Mouse (Mus musculus) leukemia stem cell, adult 10-12 weeks (primary cell): ENCODE results near the gene Map4k2. TPM values are rescaled to one million over a fixed set of nuclear protein-coding genes. Genes with fewer than 3 reads are reported as not detected.

ENCODE experiments used
- polyA plus RNA-seq: library from polyadenylated mRNA; stranded (reverse); fragments of >175 nt; gene quantifications from 2 replicates; pipeline ENCODE4 v1.2.3, GENCODE M21; 2012; ENCODE audit warnings: low replicate concordance

The Map4k2 gene
- 79.8 and 117 TPM in 2 replicates for polyA plus RNA-seq

DNA sequence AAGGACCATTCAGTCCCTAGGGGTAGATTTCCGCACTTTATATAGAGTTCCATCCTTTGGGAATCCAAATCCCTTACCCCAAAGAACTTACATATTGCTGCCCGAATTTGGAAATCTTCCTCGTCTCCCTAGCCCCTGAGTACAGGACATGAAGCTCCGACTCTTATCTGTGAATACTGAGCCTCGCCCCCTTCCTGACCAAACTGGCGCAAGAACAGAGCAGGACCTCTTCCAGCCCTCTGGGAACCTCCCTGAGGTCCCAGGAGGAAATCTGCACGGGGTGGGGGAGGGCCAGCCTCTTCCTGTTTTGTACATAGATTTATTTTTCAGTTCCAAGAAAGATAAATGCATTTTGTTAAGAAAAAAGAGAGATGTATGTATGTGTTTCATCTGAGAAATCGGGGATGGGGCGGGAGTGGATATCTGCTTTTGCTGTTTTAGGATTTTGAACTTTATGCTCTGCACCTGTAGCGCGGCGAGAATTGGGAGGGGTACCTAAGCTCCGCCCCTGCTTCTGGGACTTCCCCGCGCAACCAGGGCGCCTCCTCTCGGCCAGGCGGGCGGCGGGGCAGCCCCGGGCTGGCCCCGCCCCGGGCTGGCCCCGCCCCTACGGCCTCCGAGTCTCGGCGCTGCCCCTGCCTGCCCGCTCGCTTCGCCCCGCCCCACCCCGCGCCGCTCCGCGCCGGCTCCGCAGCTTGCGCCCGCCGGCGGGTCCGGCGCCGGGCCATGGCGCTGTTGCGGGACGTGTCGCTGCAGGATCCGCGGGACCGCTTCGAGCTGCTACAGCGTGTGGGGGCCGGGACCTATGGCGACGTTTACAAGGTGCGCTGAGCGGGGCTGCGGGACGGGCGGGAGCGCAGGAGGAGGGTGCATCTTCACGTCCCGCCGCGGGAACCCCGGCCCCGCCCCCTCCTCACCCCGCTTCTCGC lies at the start of gene Map4k2:
Gene Map4k2 (plus strand): TSS at position 612 of the 929 bp plus-strand sequence.

DNA sequence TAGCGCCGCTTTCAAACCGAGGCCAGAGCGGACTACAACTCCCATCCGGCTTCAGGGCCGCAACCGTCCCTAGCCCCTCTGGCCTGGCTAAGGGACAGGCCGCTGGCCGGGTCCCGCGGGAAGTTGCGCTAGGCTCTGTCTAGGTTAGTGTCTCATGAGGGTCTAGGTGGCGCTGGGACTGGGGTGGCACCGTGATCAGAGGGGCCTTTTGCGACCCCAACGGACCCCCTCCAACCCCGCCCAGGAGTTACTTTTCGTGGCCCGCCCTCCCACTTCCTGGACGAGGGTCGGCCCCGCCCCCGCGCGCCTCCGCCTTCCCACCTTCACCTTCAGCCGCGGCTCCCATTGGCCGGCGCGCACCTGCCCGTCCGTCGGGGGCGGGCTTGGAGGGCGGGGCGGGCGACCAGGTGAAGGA lies 34.8 kb upstream of the Map4k2 start, which contains the start of gene Cdc42bpg:
Gene Cdc42bpg (plus strand): TSS at position 320 of the 415 bp plus-strand sequence.

DNA sequence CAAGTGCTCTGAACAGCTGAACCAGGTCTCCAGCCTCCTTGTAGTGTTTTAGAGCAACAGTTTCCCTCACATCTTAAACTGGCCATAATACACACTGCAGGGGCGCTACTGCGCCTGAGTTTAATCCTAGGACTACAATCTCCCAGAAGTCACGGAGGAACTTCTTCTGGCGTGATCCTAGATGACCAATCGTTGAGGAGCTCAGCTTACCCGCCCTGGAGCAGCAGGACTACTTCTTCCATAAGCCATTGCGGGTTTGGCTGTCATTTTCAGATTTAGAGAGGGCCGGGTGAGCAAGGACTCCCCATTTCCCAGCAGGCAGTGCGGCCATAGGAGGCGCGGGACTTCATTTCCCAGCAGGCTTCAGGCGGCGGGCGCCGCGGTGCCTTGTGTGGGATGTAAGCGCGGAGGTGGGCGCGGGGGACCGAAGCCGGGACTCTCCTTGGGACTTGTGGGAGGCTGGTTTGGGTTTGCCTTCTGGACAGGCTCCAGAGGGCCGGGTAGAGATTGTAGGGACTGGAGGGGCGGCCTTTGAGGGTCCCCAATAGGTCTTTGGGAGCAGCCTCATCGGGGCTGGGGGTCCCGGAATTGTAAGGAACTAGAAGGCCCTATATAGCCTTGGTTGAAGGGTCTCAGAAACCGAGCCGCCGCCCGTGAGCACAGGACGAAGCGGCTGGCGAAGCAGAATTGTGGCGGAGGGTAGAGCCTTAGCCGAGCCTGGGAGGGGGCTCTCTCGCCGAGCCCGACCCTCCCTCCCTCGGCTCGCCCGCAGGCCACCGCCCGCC lies 6.1 kb upstream of the Map4k2 start, which contains the start of gene Men1:
Gene Men1 (plus strand): TSS at position 307 of the 785 bp plus-strand sequence.

DNA sequence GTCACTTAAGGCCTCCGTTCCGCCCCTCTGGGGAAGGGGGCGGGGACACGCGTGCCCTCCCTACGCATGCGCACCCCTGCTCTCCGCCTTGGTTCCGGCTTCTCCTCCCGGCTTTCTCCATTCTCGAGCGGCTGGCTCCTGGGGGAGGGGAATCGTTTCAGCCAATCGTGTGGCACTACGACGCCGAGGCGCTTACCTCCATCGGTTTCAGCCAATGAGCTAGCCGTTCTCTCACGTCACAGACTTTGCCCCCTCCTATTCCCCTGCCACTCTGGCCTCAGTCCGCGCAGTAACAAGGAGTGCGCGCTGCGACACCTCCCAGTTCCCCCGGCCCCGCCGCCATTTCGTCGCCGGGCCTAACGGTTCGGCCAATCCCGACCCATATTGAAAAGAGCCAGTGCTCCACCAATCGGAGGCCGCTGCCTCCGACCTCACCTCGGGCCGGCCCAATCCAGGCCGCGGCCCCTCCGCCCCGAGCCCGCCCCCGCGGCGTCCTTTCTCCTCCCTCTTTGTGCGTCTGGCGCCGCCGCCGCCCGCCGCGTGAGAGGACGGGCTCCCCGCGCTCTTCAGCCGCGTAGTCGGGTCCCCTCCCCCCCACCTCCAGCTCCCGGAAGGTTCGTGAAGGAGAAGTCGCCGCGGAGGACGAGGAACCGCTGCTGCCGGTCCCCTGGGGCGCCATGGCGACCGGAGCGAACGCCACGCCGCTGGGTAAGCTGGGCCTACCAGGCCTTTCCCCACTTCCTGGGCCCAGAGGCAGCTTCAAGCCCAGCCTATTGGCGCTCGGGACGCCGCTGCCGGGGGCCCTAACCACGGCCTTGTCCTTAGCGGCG lies 22.7 kb downstream of the Map4k2 start, which contains the start of gene Sf1:
Gene Sf1 (plus strand): TSS at position 280 of the 830 bp plus-strand sequence.

DNA sequence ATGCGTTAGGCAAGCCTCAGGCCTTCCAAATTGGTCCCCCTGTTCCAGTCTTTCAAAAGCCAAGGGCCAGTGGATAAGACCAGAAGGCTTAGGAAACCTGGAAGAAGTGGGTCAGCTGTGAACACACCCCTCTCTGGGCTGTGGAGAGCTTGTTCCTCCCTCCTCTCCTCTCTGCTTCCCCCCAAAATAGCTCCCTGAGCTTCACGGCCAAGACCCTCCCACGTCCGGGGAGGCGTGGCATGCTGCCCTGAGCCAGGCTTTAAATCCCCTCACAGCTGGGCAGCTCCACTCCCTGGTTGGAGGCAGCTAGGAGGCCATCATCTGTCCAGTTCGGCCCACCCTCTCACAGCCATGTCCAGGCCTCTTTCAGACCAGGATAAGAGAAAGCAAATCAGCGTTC lies 43.2 kb downstream of the Map4k2 start, which contains the start of gene Pygm:
Gene Pygm (plus strand): TSS at position 272 of the 400 bp plus-strand sequence.

DNA sequence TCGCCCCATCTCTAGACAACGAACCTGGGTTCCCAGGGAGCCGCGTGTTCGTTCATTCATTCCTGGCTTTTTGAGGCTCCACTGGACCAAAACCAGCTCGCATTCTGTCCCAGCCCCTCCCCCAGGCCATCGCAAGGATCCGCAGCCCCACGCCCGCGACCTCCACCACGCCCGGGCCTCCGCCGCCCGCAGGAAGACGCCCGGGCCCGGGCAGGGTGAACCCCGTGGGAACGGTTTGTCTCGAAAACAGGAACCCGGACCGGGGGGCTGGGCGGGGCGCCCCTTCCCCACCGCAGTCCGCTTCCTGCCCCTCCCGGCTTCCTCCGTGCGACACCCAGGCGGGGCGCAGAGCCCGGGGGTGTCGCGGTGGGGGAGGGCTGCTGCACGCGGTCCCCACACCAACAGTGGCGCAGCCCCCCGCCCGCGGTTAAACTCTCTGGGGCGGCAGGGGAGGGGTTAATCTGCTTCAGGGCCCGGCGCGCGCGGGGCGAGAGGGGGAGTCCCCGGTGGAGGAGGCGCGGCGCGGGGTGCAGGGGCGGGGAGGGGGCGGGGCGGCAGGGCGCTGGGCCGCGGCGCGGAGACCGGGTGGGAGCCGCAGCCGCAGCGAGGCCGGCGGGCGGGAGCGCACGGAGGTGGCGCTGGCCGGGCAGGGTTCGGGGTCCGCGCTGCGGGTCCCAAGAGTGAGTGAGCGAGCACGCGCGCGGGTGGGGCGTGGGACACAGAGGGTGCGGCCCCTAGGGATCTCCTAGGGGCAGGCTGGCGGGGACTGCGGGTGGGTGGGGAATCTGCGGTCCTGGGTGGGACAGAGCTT lies 58.6 kb downstream of the Map4k2 start, which contains the start of gene Rasgrp2:
Gene Rasgrp2 (plus strand): TSS at position 56 of the 811 bp plus-strand sequence.

Other genes starting within 250 kb of the Map4k2 start
- gene AC131692.1, start 246.7 kb upstream of the Map4k2 start, polyA plus RNA-seq, result 3.5 and 18.8 TPM in 2 replicates
- 0.20 and 0.93 TPM in 2 replicates for gene Naaladl1, start 235.4 kb upstream of the Map4k2 start, polyA plus RNA-seq
- 87.4 and 104 TPM in 2 replicates for gene Sac3d1, start 222.5 kb upstream of the Map4k2 start, polyA plus RNA-seq
- gene Snx15, start 212.8 kb upstream of the Map4k2 start, polyA plus RNA-seq, result 197 and 367 TPM in 2 replicates
- gene Batf2, start 200.2 kb upstream of the Map4k2 start, polyA plus RNA-seq, result 0.21 and 2.0 TPM in 2 replicates
- gene Arl2, start 199.6 kb upstream of the Map4k2 start, polyA plus RNA-seq, result 33.5 and 55.6 TPM in 2 replicates
- gene Majin, start 156.7 kb upstream of the Map4k2 start, polyA plus RNA-seq, result not detected in 2 replicates
- gene Gpha2, start 114.8 kb upstream of the Map4k2 start, polyA plus RNA-seq, result not detected in 2 replicates
- gene Ppp2r5b, start 105.3 kb upstream of the Map4k2 start, polyA plus RNA-seq, result 283 and 355 TPM in 2 replicates
- 79.9 and 150 TPM in 2 replicates for gene Atg2a, start 99.5 kb upstream of the Map4k2 start, polyA plus RNA-seq
- gene Ehd1, start 64.4 kb upstream of the Map4k2 start, polyA plus RNA-seq, result 333 and 398 TPM in 2 replicates
- gene Cdc42bpg, start 34.7 kb upstream of the Map4k2 start, polyA plus RNA-seq, result 12.1 and 13.6 TPM in 2 replicates
- 279 and 329 TPM in 2 replicates for gene Men1, start 6.2 kb upstream of the Map4k2 start, polyA plus RNA-seq
- 2,065 and 3,877 TPM in 2 replicates for gene Sf1, start 22.6 kb downstream of the Map4k2 start, polyA plus RNA-seq
- gene Pygm, start 43.3 kb downstream of the Map4k2 start, polyA plus RNA-seq, result 0.40 and 0.41 TPM in 2 replicates
- 50.7 and 61.7 TPM in 2 replicates for gene Rasgrp2, start 58.2 kb downstream of the Map4k2 start, polyA plus RNA-seq
- 1.2 and 4.3 TPM in 2 replicates for gene Nrxn2, start 77.6 kb downstream of the Map4k2 start, polyA plus RNA-seq
- 0.41 TPM in 1 of 2 replicates, not detected in the other for gene Slc22a12, start 201.9 kb downstream of the Map4k2 start, polyA plus RNA-seq